Mouse (Mus musculus) cerebellum, adult 2 months (tissue): Measurements from ENCODE around the gene Cacna2d3. TPM values are rescaled to one million over a fixed set of nuclear protein-coding genes. Genes with fewer than 3 reads are reported as not detected.

Source experiments
- DNase-seq, 2 experiments: peaks; one replicate each; pipeline ENCODE4 v3.0.0; 2021
- H3K27ac ChIP-seq: fragments of 200-500 bp; 2 replicates; pipeline ENCODE4 v1.5.1; 2012; ENCODE audit warnings: low read length, control low read depth, inconsistent platforms; ENCODE audit not compliant: insufficient read depth
- H3K27me3 ChIP-seq: fragments of 200-500 bp; 2 replicates; pipeline ENCODE4 v1.6.1; 2012; ENCODE audit warnings: inconsistent platforms, mild to moderate bottlenecking, low read length, moderate library complexity; ENCODE audit not compliant: control insufficient read depth, insufficient read depth
- H3K4me1 ChIP-seq: fragments of 200-500 bp; 2 replicates; pipeline ENCODE4 v1.6.1; 2011; ENCODE audit warnings: low read length; ENCODE audit not compliant: control insufficient read depth, insufficient read depth
- H3K4me3 ChIP-seq: fragments of 200-500 bp; replicated peaks from 2 replicates; pipeline ENCODE3; 2011; ENCODE audit warnings: mild to moderate bottlenecking, low read depth, low read length, control low read depth; ENCODE audit not compliant: insufficient read depth
- CTCF ChIP-seq: fragments of 200-500 bp; IDR thresholded peaks from 2 replicates; pipeline ENCODE4 v1.5.1; 2011; ENCODE audit warnings: low read depth, mild to moderate bottlenecking, control low read depth, low read length, moderate library complexity, borderline replicate concordance; ENCODE audit not compliant: insufficient read depth
- POLR2A ChIP-seq: fragments of 200-500 bp; IDR thresholded peaks from 2 replicates; pipeline ENCODE4 v1.6.1; 2011; ENCODE audit warnings: low read length, control low read depth, borderline replicate concordance; ENCODE audit not compliant: insufficient read depth
- WGBS: fragments of 180-500 bp; shearing (Covaris S2); methylation state at CpG from one replicate; pipeline ENCODE4 v1.1.7; 2018; 5-methylcytosine and 5-hydroxymethylcytosine counted together
- polyA plus RNA-seq: library from polyadenylated mRNA; depleted of rRNA; stranded (reverse); fragments of >200 nt; gene quantifications from 2 replicates; pipeline ENCODE4 v1.2.3, GENCODE M21; 2012

The Cacna2d3 gene
- polyA plus RNA-seq, 1 experiment, result 40.3 TPM

DNA sequence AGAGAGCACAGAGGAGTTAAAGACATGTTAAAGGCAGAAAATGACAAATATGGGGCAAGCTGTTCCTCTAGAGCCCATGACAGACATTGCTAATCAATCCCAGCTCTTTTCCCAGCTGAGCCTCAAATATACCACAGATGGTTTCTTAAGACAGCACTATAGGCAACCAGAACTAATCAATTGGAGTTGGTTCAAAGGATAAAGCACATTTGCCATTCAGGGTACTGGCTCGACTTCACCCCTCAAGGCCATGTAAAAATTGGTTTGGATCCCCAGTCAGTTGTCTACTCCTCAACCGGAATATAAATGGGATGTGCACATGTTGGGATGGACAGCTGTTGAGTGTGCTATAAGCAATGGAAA, 692.6 kb downstream of the Cacna2d3 start:
- H3K4me1 ChIP-seq, result peaks cover 9% of the 10 kb centered on the region
- DNase-seq, result no peak
- TF ChIP-seq POLR2A (no peak), CTCF (no peak)
- no peaks in the 10 kb centered on the region for H3K27me3 ChIP-seq
- WGBS, result 91% methylated on average over 2 of the region's 2 CpGs
- no peak overlapping the region for H3K27ac ChIP-seq
- H3K4me3 ChIP-seq, result no peak overlapping the region

DNA sequence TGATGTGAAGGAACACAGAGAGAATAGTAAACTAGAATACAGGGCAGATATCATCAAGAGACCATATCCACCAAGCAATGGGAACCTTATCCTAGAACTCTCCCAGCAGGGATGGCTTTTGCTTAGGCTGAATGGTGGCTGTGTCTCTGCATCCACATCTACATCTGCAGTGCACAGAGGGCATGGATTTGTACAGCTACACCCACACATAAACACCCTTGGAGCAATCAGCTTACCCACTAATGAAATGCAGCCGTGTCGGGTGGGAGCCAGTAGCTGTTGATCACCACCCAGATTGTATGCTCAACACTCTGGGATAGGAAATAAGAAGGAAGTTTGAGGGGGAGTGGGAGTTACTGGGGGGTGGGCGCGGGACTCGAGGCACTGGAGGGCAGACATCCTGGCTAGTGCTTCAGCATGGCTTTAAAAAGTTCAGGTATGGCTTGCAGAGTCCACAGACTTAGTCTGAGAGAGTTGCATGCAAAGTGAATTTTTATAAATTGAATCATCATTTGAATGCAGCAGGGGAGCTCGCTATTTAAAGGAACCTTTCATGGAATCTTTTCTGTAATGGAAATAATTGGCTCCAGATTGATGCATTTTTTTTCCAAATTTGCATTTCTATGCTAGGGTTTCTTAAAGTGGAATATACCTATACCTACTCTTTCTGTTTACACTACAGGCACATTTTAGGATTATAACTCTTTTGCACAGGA, 693.1 kb downstream of the Cacna2d3 start:
- TF ChIP-seq POLR2A, result no peak
- no peak for TF ChIP-seq CTCF
- DNase-seq, result no peak
- no peaks in the 10 kb centered on the region for H3K27me3 ChIP-seq
- H3K4me1 ChIP-seq, result peaks cover 9% of the 10 kb centered on the region
- H3K4me3 ChIP-seq, result no peak overlapping the region
- no peak overlapping the region for H3K27ac ChIP-seq
- 85% methylated on average over 6 of the region's 6 CpGs for WGBS

DNA sequence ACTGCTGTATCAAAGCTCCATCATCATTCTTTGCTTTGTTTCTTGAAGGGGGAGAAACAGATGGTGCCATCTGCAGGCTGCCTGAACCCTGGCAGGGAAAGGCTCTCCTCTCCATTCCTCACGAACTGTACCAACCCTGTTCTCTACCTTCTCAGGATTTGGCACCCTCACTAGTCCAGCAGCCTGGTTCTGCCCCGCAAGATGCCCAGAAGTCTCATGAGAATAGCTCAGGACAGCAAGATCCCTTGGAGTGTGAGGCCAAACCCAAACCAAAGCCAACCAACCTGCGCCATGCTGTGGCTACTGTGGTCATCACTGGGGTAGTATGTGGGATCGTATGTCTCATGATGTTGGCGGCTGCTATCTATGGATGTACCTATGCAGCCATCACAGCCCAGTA, 694.4 kb downstream of the Cacna2d3 start:
- 45% methylated on average over 5 of the region's 5 CpGs for WGBS
- Histone ChIP-seq H3K27ac (no peak overlapping the region), H3K4me1 (peaks cover 9% of the 10 kb centered on the region), H3K4me3 (no peak overlapping the region), H3K27me3 (no peaks in the 10 kb centered on the region)
- TF ChIP-seq CTCF, result peak; percentile 48; the same call in 1 of the 2 replicates
- TF ChIP-seq POLR2A, result no peak
- DNase-seq, result peak; percentile 52 to 76

GRCm38 (mm10) chr14:29025335-29025734, 696.3 kb downstream of the Cacna2d3 start:
- H3K4me1 ChIP-seq, result peaks cover 9% of the 10 kb centered on the region
- peak in 1 of 2 experiments; percentile 29 for DNase-seq
- WGBS, result 51% methylated on average over 6 of the region's 6 CpGs
- TF ChIP-seq CTCF (no peak), POLR2A (no peak)
- H3K27me3 ChIP-seq, result no peaks in the 10 kb centered on the region
- H3K4me3 ChIP-seq, result no peak overlapping the region
- H3K27ac ChIP-seq, result no peak overlapping the region

DNA sequence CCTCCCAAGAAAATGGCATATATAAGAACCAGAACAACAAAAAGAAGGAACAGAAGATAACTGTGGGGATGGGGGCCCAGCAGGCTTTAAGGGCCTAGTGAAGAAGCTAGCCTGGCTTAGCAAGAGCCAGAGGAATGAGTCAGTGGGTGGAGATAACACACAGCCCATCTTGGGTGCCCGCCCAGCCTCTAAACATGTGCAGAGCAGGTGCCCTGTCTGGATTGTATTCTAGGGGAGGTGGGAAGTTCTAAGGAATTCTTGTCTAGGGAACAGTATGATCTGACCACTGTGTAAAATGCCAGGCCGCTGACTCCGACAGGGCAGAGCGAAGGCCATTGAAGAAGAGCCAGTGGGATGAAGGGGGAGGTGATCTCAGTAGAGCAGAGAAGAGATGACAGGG, 698.4 kb downstream of the Cacna2d3 start:
- WGBS, result 98% methylated on average over 4 of the region's 4 CpGs
- no peak overlapping the region for H3K4me3 ChIP-seq
- no peaks in the 10 kb centered on the region for H3K27me3 ChIP-seq
- TF ChIP-seq POLR2A (no peak), CTCF (no peak)
- no peak overlapping the region for H3K27ac ChIP-seq
- peaks cover 9% of the 10 kb centered on the region for H3K4me1 ChIP-seq
- no peak for DNase-seq

- no peak overlapping the region for H3K27ac ChIP-seq
- DNase-seq, result no peak
- TF ChIP-seq CTCF (no peak), POLR2A (no peak)
- H3K4me1 ChIP-seq, result peaks cover 4% of the 10 kb centered on the region
- H3K4me3 ChIP-seq, result no peak overlapping the region
- whole genome bisulfite sequencing, result 88% methylated on average over 4 of the region's 4 CpGs
- H3K27me3 ChIP-seq, result no peaks in the 10 kb centered on the region
These were observed 700.4 kb downstream of the Cacna2d3 start for GRCm38 (mm10) chr14:29021295-29021694.

DNA sequence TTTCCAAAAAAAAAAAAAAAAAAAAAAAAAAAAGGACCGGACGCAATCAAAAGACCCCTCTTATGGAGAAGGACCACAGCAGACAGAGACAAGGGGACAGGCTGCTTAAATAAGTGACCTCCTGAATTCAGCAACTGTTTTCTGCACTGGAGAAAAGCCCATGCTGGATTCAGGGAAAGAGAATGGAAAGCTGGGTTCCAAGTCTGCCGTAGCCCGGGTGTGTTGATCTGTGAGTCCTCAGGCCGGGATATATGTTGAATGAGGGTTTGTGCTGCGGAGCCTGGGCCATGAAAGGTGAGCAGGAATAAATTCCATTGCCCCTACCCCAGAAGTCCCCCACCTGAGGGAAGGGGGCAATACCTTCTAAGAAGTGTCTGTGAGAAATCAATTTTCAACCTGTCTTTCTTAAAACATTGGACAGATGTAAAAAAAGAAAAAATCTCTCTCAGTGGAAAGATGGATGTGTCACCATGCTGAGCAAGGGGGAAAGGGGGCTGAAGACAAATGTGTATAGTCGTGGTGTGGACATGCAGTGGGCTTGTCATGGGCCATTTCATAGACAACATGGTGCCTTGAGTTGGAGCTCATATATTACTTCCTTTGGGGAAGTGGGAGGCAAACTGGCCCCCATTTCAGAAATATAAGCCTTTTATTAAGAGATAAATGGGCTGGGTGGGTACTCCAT, 703.2 kb downstream of the Cacna2d3 start:
- no peak for DNase-seq
- H3K27me3 ChIP-seq, result no peaks in the 10 kb centered on the region
- TF ChIP-seq POLR2A, result no peak
- H3K4me1 ChIP-seq, result peaks cover 7% of the 10 kb centered on the region; the same call in 1 of the 2 replicates
- no peak overlapping the region for H3K27ac ChIP-seq
- H3K4me3 ChIP-seq, result no peak overlapping the region
- 72% methylated on average over 7 of the region's 7 CpGs for WGBS

GRCm38 (mm10) chr14:29017883-29018282, 703.8 kb downstream of the Cacna2d3 start, which contains the start of gene Lrtm1:
Lrtm1 (plus strand) TSS chr14:29018208.
- no peak for DNase-seq
- 71% methylated on average over 5 of the region's 5 CpGs for WGBS
- H3K27ac ChIP-seq, result no peak within 1 kb of the TSS
- H3K4me3 ChIP-seq, result no peak within 1 kb of the TSS
- H3K4me1 ChIP-seq, result peaks cover 10% of the 10 kb centered on the region; the same call in 1 of the 2 replicates
- TF ChIP-seq POLR2A, result no peak
- no peak for TF ChIP-seq CTCF
- H3K27me3 ChIP-seq, result no peaks in the 10 kb centered on the region
